Mouse (Mus musculus): ENCODE measurements around the gene Fam167b.
A peak's percentile ranks its signal among the peaks of the same experiment; 100 is the strongest.

The Fam167b gene

GRCm38 (mm10) chr4:129578466-129578865 is at the start of gene Fam167b:
Gene Fam167b (minus strand): TSS chr4:129578549.
- ATAC-seq (ENCODE audit: insufficient number of reproducible peaks, low FRiP score, low TSS enrichment) = no peak

GRCm38 (mm10) chr4:129626035-129626434 is 47.7 kb upstream of the Fam167b start:
- no peak for ATAC-seq (ENCODE audit: insufficient number of reproducible peaks, low FRiP score, low TSS enrichment)

GRCm38 (mm10) chr4:129625496-129625895 is 47.1 kb upstream of the Fam167b start:
- no peak for ATAC-seq (ENCODE audit: insufficient number of reproducible peaks, low FRiP score, low TSS enrichment)

- ATAC-seq (ENCODE audit: insufficient number of reproducible peaks, low FRiP score, low TSS enrichment) = peak; percentile 8; the same call in 1 of the 2 replicates
Observed at GRCm38 (mm10) chr4:129625029-129625370, 46.7 kb upstream of the Fam167b start.

- ATAC-seq (ENCODE audit: insufficient number of reproducible peaks, low FRiP score, low TSS enrichment) = peak; percentile 87
Observed at GRCm38 (mm10) chr4:129624281-129625028, 46.1 kb upstream of the Fam167b start.

GRCm38 (mm10) chr4:129623681-129624091 is 45.3 kb upstream of the Fam167b start, which contains the start of gene Ccdc28b:
Gene Ccdc28b (minus strand): TSS chr4:129623947.
- no peak for ATAC-seq (ENCODE audit: insufficient number of reproducible peaks, low FRiP score, low TSS enrichment)

- no peak for ATAC-seq (ENCODE audit: insufficient number of reproducible peaks, low FRiP score, low TSS enrichment)
Observed at GRCm38 (mm10) chr4:129622803-129623535, 44.6 kb upstream of the Fam167b start.

GRCm38 (mm10) chr4:129622120-129622802 is 43.9 kb upstream of the Fam167b start:
- ATAC-seq (ENCODE audit: insufficient number of reproducible peaks, low FRiP score, low TSS enrichment) = no peak

GRCm38 (mm10) chr4:129621283-129621841 is 43.0 kb upstream of the Fam167b start:
- peak; percentile 13; the same call in 1 of the 2 replicates for ATAC-seq (ENCODE audit: insufficient number of reproducible peaks, low FRiP score, low TSS enrichment)

- ATAC-seq (ENCODE audit: insufficient number of reproducible peaks, low FRiP score, low TSS enrichment) = no peak
Observed at GRCm38 (mm10) chr4:129620419-129621282, 42.3 kb upstream of the Fam167b start.

- ATAC-seq (ENCODE audit: insufficient number of reproducible peaks, low FRiP score, low TSS enrichment) = peak; percentile 72
Observed at GRCm38 (mm10) chr4:129618786-129619691, 40.7 kb upstream of the Fam167b start, which contains the start of gene Iqcc. Gene Iqcc (minus strand): TSS chr4:129619099.

- no peak for ATAC-seq (ENCODE audit: insufficient number of reproducible peaks, low FRiP score, low TSS enrichment)
Observed at GRCm38 (mm10) chr4:129618031-129618430, 39.7 kb upstream of the Fam167b start.

GRCm38 (mm10) chr4:129617121-129617641 is 38.8 kb upstream of the Fam167b start:
- no peak for ATAC-seq (ENCODE audit: insufficient number of reproducible peaks, low FRiP score, low TSS enrichment)

GRCm38 (mm10) chr4:129616631-129617030 is 38.3 kb upstream of the Fam167b start:
- no peak for ATAC-seq (ENCODE audit: insufficient number of reproducible peaks, low FRiP score, low TSS enrichment)

GRCm38 (mm10) chr4:129615801-129616290 is 37.5 kb upstream of the Fam167b start:
- ATAC-seq (ENCODE audit: insufficient number of reproducible peaks, low FRiP score, low TSS enrichment) = no peak

GRCm38 (mm10) chr4:129614093-129614492 is 35.7 kb upstream of the Fam167b start, which contains the start of gene Dcdc2b:
Gene Dcdc2b (minus strand): TSS chr4:129614257.
- ATAC-seq (ENCODE audit: insufficient number of reproducible peaks, low FRiP score, low TSS enrichment) = no peak

GRCm38 (mm10) chr4:129610472-129610871 is 32.1 kb upstream of the Fam167b start:
- ATAC-seq (ENCODE audit: insufficient number of reproducible peaks, low FRiP score, low TSS enrichment) = no peak

- ATAC-seq (ENCODE audit: insufficient number of reproducible peaks, low FRiP score, low TSS enrichment) = no peak
Observed at GRCm38 (mm10) chr4:129610026-129610425, 31.7 kb upstream of the Fam167b start.
